Mouse (Mus musculus) hindbrain, embryonic 13.5 days (tissue): ENCODE data around the gene Hyal3. TPM values are rescaled to one million over a fixed set of nuclear protein-coding genes. Genes with fewer than 3 reads are reported as not detected.

Experiments
- ATAC-seq: fragments of 200-750 bp; cut with Nextera tagmentation; 2 replicates; pipeline ENCODE4 v1.8.0; 2017; ENCODE audit warnings: moderate TSS enrichment; ENCODE audit not compliant: low FRiP score
- H3K27ac ChIP-seq: fragments of 300-500 bp; sonication (generic); 2 replicates; pipeline ENCODE4 v1.5.1; 2015; ENCODE audit warnings: inconsistent platforms, mild to moderate bottlenecking, moderate library complexity
- H3K27me3 ChIP-seq: fragments of 300-500 bp; sonication (generic); 2 replicates; pipeline ENCODE4 v1.6.1; 2015; ENCODE audit warnings: mild to moderate bottlenecking, inconsistent platforms
- H3K36me3 ChIP-seq: fragments of 300-500 bp; sonication (generic); 2 replicates; pipeline ENCODE4 v1.6.1; 2015; ENCODE audit warnings: mild to moderate bottlenecking, inconsistent platforms
- H3K4me1 ChIP-seq: fragments of 300-500 bp; sonication (generic); replicated peaks from 2 replicates; pipeline ENCODE4 v1.6.1; 2015; ENCODE audit warnings: inconsistent platforms
- H3K4me2 ChIP-seq: fragments of 300-500 bp; sonication (generic); 2 replicates; pipeline ENCODE4 v1.6.1; 2015; ENCODE audit warnings: inconsistent platforms, mild to moderate bottlenecking, moderate library complexity
- H3K4me3 ChIP-seq: fragments of 300-500 bp; sonication (generic); 2 replicates; pipeline ENCODE4 v1.5.1; 2015; ENCODE audit warnings: mild to moderate bottlenecking, inconsistent platforms
- H3K9ac ChIP-seq: fragments of 300-500 bp; sonication (generic); 2 replicates; pipeline ENCODE4 v1.6.1; 2015; ENCODE audit warnings: mild to moderate bottlenecking, inconsistent platforms
- H3K9me3 ChIP-seq: fragments of 300-500 bp; sonication (generic); 2 replicates; pipeline ENCODE4 v1.6.1; 2016; ENCODE audit warnings: inconsistent platforms
- WGBS: fragments of 180-500 bp; shearing (Covaris S2); methylation state at CpG from one replicate; pipeline ENCODE4 v1.1.7; 2015; 5-methylcytosine and 5-hydroxymethylcytosine counted together
- polyA plus RNA-seq: library from polyadenylated mRNA; unstranded; fragments of >200 nt; fragmentation: Nextera tagmentation; extraction: Ambion mirVana; gene quantifications from 2 replicates; pipeline ENCODE4 v1.2.1, GENCODE M21; 2015

Hyal3 gene
- polyA plus RNA-seq, 1 experiment from 2014 or later, result 1.3 TPM

DNA sequence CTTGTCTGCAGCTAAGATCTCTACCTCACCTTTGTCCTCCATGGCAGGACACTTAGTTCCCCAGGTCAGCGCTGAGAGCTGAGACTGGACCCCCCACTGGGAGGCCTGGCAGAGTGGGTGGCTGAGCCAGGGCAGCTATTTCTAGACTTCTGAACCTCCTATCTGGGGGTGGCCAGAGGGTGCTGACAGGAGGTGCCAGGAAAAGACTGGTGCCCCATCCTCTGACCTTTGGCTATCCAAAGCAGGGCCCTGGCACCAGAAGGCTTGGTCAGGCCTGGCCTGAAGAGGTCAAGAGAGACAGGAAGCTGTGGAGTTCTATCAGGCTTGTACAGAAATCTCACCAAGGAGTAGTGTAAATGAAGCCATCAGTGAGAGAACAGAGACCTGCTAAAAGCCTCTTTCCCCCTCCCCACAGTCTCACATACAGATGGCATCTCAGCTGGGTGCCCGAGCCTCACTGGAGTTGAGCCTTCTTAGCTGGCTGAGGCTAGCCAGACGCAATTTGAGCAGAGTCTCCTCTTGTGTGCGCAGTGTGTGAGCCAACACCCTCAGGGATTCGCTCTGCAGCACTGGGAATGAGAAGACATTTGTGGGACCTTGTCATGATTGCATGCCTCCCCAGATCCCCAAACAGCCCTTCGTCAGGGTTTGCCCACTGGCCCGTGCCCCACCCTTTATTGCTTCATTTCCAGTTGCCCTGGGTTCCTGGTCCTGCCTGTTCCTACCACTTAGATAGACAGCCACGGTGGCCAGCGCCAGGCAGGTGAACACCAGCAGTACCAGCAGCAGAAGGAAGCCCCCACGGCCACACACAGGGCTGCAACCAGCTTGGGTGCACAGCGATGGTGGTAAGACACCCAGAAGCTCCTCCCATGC, 12.7 kb downstream of the Hyal3 start:
- no peak for ATAC-seq
- Histone ChIP-seq H3K36me3 (peaks cover 46% of the 10 kb centered on the region), H3K4me3 (no peak overlapping the region), H3K9me3 (no peaks in the 10 kb centered on the region), H3K9ac (peak overlapping the region; percentile 19; the same call in 1 of the 2 replicates), H3K27me3 (no peaks in the 10 kb centered on the region), H3K4me1 (peaks cover 16% of the 10 kb centered on the region), H3K27ac (no peak overlapping the region), H3K4me2 (no peak overlapping the region)
- 79% methylated on average over 11 of the region's 11 CpGs for WGBS

DNA sequence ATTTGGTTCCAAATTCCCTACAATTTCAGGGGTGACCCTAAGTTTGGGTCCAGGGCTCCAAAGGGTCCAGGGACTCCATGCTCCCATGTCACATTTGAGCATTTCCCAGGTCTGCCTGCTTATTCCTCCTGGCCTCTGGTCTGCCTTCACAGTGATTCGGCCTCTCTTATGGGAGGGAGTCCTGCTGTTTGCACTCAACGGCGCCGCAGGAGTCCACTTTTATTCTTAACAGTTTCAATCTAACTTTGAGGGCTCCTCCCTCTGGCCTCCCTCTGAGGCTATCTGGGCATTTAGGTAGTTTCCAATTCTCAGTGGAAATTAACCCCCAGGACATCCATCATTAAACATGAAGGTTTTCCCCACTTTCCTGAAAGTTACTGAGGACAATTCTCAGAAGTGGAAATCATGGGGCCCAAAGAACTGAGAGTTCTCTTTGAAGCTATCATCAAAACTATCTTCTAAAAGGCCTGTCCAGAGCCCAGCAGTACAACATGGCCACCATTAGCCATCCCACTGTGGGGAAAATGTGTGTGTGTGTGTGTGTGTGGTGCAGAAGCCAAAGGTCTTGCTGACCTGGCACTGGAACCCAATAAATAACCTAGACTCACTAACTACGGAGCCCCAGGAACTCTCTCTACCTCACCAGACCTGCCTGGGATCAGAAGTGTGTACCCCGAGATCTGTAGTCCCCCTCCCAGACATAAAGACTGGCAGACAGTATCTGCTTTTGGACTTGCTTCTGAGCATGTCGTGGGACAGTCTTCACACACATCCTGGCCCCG, 13.9 kb downstream of the Hyal3 start:
- H3K4me1 ChIP-seq, result peaks cover 8% of the 10 kb centered on the region; the same call in 1 of the 2 replicates
- peaks cover 46% of the 10 kb centered on the region for H3K36me3 ChIP-seq
- 73% methylated on average over 8 of the region's 8 CpGs for WGBS
- H3K27ac ChIP-seq, result no peak overlapping the region
- H3K27me3 ChIP-seq, result no peaks in the 10 kb centered on the region
- H3K9me3 ChIP-seq, result no peaks in the 10 kb centered on the region
- no peak overlapping the region for H3K9ac ChIP-seq
- no peak for ATAC-seq
- H3K4me2 ChIP-seq, result no peak overlapping the region
- H3K4me3 ChIP-seq, result no peak overlapping the region

- H3K27ac ChIP-seq, result no peak overlapping the region
- peaks cover 8% of the 10 kb centered on the region; the same call in 1 of the 2 replicates for H3K4me1 ChIP-seq
- no peak overlapping the region for H3K4me3 ChIP-seq
- no peak overlapping the region for H3K9ac ChIP-seq
- 94% methylated on average over 11 of the region's 11 CpGs for WGBS
- 0 out of 2 replicates have a peak, but pooled peaks cover 4% of the 10 kb centered on the region for H3K27me3 ChIP-seq
- ATAC-seq, result no peak
- H3K36me3 ChIP-seq, result peaks cover 23% of the 10 kb centered on the region
- H3K4me2 ChIP-seq, result no peak overlapping the region
- no peaks in the 10 kb centered on the region for H3K9me3 ChIP-seq
Observed at GRCm38 (mm10) chr9:107596619-107597569, 16.3 kb downstream of the Hyal3 start.

DNA sequence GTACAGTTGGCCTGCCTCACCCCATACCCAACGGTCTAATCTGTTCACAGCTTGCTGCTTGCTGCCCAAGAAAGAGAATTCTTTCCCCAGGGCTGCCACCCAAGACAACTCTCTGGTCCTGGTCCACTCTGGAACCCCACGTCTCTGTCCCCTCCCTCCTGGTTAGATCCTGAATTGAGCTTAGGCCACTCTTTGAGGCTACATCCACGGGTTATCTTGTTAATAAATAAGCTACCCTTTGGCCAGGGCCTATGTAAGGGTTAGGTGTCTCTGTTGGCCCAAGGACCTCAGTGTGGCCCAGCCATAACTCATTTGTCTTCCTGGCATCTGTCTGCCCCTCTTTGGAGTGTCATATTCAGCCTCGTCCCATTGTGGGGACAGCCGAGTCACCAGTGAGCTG, 17.8 kb downstream of the Hyal3 start:
- H3K27me3 ChIP-seq, result 0 out of 2 replicates have a peak, but pooled peaks cover 5% of the 10 kb centered on the region
- no peak for ATAC-seq
- WGBS, result 75% methylated on average over 5 of the region's 5 CpGs
- no peak overlapping the region for H3K4me2 ChIP-seq
- no peak overlapping the region for H3K9ac ChIP-seq
- H3K4me3 ChIP-seq, result no peak overlapping the region
- H3K9me3 ChIP-seq, result no peaks in the 10 kb centered on the region
- peaks cover 9% of the 10 kb centered on the region for H3K36me3 ChIP-seq
- H3K27ac ChIP-seq, result no peak overlapping the region
- H3K4me1 ChIP-seq, result peaks cover 13% of the 10 kb centered on the region

DNA sequence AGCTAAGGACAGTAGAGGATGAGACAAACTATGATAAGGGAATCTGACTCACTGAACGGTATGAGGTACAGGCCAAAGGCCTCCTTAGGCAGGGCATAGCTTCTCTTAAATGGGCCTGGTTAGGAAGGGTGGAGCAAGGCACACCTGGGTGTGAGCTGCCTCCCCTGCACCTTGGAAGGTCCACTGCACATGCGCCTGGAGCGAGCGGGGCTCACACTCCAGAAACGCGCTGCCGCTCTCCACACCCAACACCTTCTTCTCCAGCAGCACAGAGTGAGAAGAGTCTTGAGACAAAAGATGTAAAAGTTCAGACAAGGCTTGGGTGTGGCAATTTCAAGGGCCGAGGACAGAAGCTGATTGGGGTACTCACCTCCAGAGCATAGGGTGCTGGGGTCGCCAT, 18.8 kb downstream of the Hyal3 start:
- no peaks in the 10 kb centered on the region for H3K9me3 ChIP-seq
- H3K4me1 ChIP-seq, result peaks cover 14% of the 10 kb centered on the region
- peaks cover 7% of the 10 kb centered on the region; the same call in 1 of the 2 replicates for H3K27me3 ChIP-seq
- no peak overlapping the region for H3K27ac ChIP-seq
- H3K36me3 ChIP-seq, result no peaks in the 10 kb centered on the region
- WGBS, result 91% methylated on average over 9 of the region's 9 CpGs
- H3K9ac ChIP-seq, result no peak overlapping the region
- no peak for ATAC-seq
- H3K4me2 ChIP-seq, result no peak overlapping the region
- no peak overlapping the region for H3K4me3 ChIP-seq

GRCm38 (mm10) chr9:107599842-107600241, 19.2 kb downstream of the Hyal3 start:
- H3K9me3 ChIP-seq, result no peaks in the 10 kb centered on the region
- H3K9ac ChIP-seq, result 0 out of 2 replicates have a peak overlapping the region, but pooled peaks have one; percentile 10
- WGBS, result 72% methylated on average over 14 of the region's 14 CpGs
- no peaks in the 10 kb centered on the region for H3K36me3 ChIP-seq
- no peak for ATAC-seq
- no peak overlapping the region for H3K4me2 ChIP-seq
- H3K4me1 ChIP-seq, result peaks cover 18% of the 10 kb centered on the region
- H3K27me3 ChIP-seq, result peaks cover 7% of the 10 kb centered on the region; the same call in 1 of the 2 replicates
- no peak overlapping the region for H3K27ac ChIP-seq
- H3K4me3 ChIP-seq, result no peak overlapping the region

GRCm38 (mm10) chr9:107600745-107601144, 20.1 kb downstream of the Hyal3 start:
- Histone ChIP-seq H3K4me2 (no peak overlapping the region), H3K9ac (no peak overlapping the region), H3K27ac (no peak overlapping the region), H3K36me3 (no peaks in the 10 kb centered on the region), H3K4me1 (peaks cover 25% of the 10 kb centered on the region), H3K4me3 (no peak overlapping the region), H3K9me3 (no peaks in the 10 kb centered on the region), H3K27me3 (peaks cover 7% of the 10 kb centered on the region; the same call in 1 of the 2 replicates)
- WGBS, result 79% methylated on average over 12 of the region's 12 CpGs
- no peak for ATAC-seq

GRCm38 (mm10) chr9:107601275-107601674, 20.7 kb downstream of the Hyal3 start:
- no peak overlapping the region for H3K4me3 ChIP-seq
- no peak overlapping the region for H3K27ac ChIP-seq
- H3K36me3 ChIP-seq, result no peaks in the 10 kb centered on the region
- no peak for ATAC-seq
- 0 out of 2 replicates have a peak overlapping the region, but pooled peaks have one; percentile 24 for H3K9ac ChIP-seq
- peaks cover 31% of the 10 kb centered on the region for H3K4me1 ChIP-seq
- peaks cover 7% of the 10 kb centered on the region; the same call in 1 of the 2 replicates for H3K27me3 ChIP-seq
- H3K9me3 ChIP-seq, result no peaks in the 10 kb centered on the region
- WGBS, result 88% methylated on average over 11 of the region's 11 CpGs
- H3K4me2 ChIP-seq, result no peak overlapping the region

- peaks cover 7% of the 10 kb centered on the region; the same call in 1 of the 2 replicates for H3K27me3 ChIP-seq
- no peak overlapping the region for H3K4me2 ChIP-seq
- no peak overlapping the region for H3K4me3 ChIP-seq
- peaks cover 40% of the 10 kb centered on the region for H3K4me1 ChIP-seq
- 13% methylated on average over 10 of the region's 10 CpGs for WGBS
- ATAC-seq, result peak; percentile 57; the same call in 1 of the 2 replicates
- peak overlapping the region; percentile 58 for H3K9ac ChIP-seq
- no peaks in the 10 kb centered on the region for H3K9me3 ChIP-seq
- H3K36me3 ChIP-seq, result no peaks in the 10 kb centered on the region
- H3K27ac ChIP-seq, result peak overlapping the region; percentile 23; the same call in 1 of the 2 replicates
Observed at GRCm38 (mm10) chr9:107602068-107602648, 21.5 kb downstream of the Hyal3 start.

DNA sequence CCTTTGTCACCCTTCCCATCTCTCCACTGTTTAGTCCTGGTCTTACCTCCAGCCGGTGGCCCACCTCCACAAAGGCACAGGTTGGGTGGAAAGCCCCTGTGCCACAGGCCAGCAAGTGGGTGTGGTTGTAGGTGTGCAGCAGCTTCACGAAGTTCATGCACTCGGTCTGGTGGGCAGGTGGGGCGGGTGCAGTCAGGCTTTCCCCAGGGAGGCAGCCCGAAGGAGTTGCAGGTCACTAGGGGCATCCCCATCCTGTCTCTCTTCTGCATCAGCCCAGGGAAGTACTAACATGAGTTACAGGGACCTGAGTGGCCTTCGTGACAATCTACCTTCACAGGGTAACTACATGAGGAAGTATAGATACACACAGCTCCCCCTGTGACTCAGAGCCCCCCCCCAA, 22.6 kb downstream of the Hyal3 start:
- H3K9ac ChIP-seq, result no peak overlapping the region; the same call in 1 of the 2 replicates
- H3K4me3 ChIP-seq, result no peak overlapping the region
- peaks cover 7% of the 10 kb centered on the region; the same call in 1 of the 2 replicates for H3K27me3 ChIP-seq
- no peak for ATAC-seq
- no peaks in the 10 kb centered on the region for H3K9me3 ChIP-seq
- 93% methylated on average over 6 of the region's 6 CpGs for WGBS
- H3K27ac ChIP-seq, result no peak overlapping the region
- H3K36me3 ChIP-seq, result no peaks in the 10 kb centered on the region
- peaks cover 50% of the 10 kb centered on the region for H3K4me1 ChIP-seq
- H3K4me2 ChIP-seq, result no peak overlapping the region

DNA sequence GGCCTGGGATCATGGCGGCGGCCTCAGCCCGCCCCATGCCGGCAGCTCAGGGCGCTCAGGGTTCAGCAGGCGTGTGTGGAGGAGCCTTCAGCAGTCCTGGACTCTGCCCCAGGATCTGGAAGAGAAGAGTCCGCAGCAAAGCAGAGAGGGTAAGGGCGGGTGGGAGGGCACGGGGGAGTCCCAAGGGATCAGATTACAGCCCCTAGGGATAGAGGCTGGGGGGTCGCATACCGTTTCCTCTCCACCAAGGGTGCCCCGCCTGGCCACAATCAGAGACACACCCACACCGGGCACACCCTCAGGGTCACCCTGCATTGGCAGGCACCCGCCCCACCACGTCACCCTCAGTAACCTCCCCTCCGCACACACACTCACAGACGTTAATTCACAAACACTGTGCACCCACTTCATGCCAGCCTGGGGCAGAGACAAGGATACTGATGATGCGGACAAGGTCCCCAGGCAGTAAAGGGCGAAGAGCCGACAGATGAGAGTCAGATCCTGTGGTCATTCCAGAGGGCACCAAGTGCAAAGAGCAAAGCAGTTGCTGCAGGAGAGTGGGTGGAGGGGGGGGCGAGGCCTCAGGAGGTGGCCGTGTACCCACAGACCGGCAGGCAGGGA, 24.5 kb downstream of the Hyal3 start:
- H3K4me3 ChIP-seq, result no peak overlapping the region
- no peaks in the 10 kb centered on the region for H3K9me3 ChIP-seq
- H3K4me1 ChIP-seq, result peaks cover 66% of the 10 kb centered on the region
- no peaks in the 10 kb centered on the region for H3K36me3 ChIP-seq
- no peak for ATAC-seq
- peaks cover 7% of the 10 kb centered on the region; the same call in 1 of the 2 replicates for H3K27me3 ChIP-seq
- peak overlapping the region; percentile 40; the same call in 1 of the 2 replicates for H3K9ac ChIP-seq
- H3K4me2 ChIP-seq, result peak overlapping the region; percentile 17; the same call in 1 of the 2 replicates
- WGBS, result 37% methylated on average over 23 of the region's 23 CpGs
- H3K27ac ChIP-seq, result no peak overlapping the region
